Mouse (Mus musculus): Measurements from ENCODE around the gene Cd38. TPM values are rescaled to one million over a fixed set of nuclear protein-coding genes. Genes with fewer than 3 reads are reported as not detected.

The Cd38 gene
- polyA plus RNA-seq, 1 experiment from 2014 or later: 10.9 TPM

DNA sequence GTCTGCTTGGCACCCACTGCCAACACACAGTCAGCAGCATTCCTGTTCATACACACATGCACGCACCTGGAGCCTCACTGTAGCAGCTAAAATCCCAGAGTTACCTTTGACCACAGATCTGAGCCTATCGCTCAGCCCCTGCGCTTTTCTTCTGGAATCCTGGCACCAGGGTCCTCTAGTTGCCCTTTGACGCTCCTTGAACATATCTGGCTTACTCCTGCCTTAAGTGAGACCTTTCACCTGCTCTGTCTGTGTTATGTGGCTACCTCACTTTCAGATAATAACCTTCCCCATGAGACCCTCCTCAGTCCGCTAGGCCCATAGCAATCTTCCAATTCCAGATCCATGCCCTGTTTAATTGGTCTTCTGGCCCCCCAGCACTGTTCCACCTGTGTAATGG, 8.3 kb upstream of the Cd38 start:
- Histone ChIP-seq H3K4me2 (no peak overlapping the region), H3K9me3 (replicated peaks) (0 out of 2 replicates have a peak, but pooled peaks cover 3% of the 10 kb centered on the region), H3K9ac (no peak overlapping the region), H3K4me1 (replicated peaks) (no peaks in the 10 kb centered on the region), H3K27me3 (no peaks in the 10 kb centered on the region), H3K4me3 (replicated peaks) (no peak overlapping the region), H3K36me3 (no peaks in the 10 kb centered on the region), H3K27ac (no peak overlapping the region)
- DNase-seq (no peak), ATAC-seq (ENCODE audit: low read depth) (no peak)
- 72% methylated on average over 5 of the region's 5 CpGs for WGBS (ENCODE audit: insufficient replicate concordance)

DNA sequence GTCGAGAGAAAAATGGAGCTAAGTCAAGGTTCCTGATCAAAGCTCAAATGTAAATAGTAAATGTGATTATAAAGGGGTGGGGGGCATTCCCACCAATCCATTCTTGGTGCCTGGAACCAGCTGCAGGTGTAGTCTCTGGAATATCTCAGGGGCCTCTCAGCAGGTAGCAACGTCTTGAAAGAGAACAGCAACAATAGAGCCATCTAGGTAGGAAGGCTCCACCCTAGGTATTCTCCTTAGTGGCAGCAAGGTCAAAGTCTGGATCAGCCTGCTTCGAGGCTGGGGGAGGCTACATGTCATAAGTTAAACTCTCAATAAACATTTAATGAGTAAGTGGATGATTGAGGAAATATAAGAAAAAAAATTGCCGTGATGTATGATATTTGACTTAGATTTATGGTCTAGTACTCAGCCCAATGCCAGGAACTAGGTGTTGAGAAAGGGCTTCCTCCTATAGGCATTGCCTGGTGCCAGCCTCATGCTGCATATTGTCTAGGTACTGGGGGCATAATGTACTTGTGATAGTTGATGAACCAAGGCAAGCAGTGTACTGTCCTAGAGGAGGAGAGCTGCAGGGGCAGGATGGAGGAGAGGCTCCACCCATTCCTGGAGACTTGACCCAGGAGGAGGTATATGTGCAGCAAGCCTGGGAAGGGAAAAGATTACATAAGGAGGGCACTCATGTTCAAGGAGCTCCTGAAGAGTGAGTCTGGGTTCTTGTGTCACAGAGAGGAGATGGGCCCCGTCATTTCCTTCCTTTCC, 7.5 kb upstream of the Cd38 start:
- no peak overlapping the region for H3K9ac ChIP-seq
- 0 out of 2 replicates have a peak, but pooled peaks cover 3% of the 10 kb centered on the region for H3K9me3 ChIP-seq (replicated peaks)
- H3K4me1 ChIP-seq (replicated peaks): no peaks in the 10 kb centered on the region
- WGBS (ENCODE audit: insufficient replicate concordance): 53% methylated on average over 5 of the region's 5 CpGs
- H3K27ac ChIP-seq: no peak overlapping the region
- H3K36me3 ChIP-seq: no peaks in the 10 kb centered on the region
- H3K27me3 ChIP-seq: no peaks in the 10 kb centered on the region
- H3K4me3 ChIP-seq (replicated peaks): no peak overlapping the region
- ATAC-seq (ENCODE audit: low read depth): no peak
- no peak for DNase-seq
- H3K4me2 ChIP-seq: no peak overlapping the region

DNA sequence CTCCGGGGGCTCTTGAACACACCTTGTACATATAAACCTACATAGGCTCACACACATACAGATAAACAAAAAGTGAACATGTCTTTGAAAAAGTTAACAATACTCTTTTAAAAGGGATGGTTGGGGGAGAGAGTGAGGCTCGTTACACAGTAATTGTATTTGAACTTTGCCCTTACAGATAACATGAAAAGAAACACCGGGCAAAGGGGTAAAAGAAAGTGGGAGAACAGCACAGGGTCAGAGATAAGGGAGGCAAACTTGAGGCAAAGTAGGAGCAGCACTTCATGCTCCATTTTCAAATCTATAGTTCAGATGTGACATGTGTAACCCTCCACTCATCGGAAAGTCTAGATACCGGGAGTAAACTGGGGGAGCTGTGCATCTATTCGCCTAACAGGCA, 4.7 kb upstream of the Cd38 start:
- no peak overlapping the region for H3K4me3 ChIP-seq (replicated peaks)
- no peak overlapping the region for H3K27ac ChIP-seq
- no peak overlapping the region for H3K9ac ChIP-seq
- 0 out of 2 replicates have a peak, but pooled peaks cover 2% of the 10 kb centered on the region for H3K27me3 ChIP-seq
- DNase-seq (no peak), ATAC-seq (ENCODE audit: low read depth) (no peak)
- no peak overlapping the region for H3K4me2 ChIP-seq
- WGBS (ENCODE audit: insufficient replicate concordance): 54% methylated on average over 6 of the region's 6 CpGs
- peaks cover 4% of the 10 kb centered on the region for H3K4me1 ChIP-seq (replicated peaks)
- H3K36me3 ChIP-seq: no peaks in the 10 kb centered on the region
- no peaks in the 10 kb centered on the region for H3K9me3 ChIP-seq (replicated peaks)

DNA sequence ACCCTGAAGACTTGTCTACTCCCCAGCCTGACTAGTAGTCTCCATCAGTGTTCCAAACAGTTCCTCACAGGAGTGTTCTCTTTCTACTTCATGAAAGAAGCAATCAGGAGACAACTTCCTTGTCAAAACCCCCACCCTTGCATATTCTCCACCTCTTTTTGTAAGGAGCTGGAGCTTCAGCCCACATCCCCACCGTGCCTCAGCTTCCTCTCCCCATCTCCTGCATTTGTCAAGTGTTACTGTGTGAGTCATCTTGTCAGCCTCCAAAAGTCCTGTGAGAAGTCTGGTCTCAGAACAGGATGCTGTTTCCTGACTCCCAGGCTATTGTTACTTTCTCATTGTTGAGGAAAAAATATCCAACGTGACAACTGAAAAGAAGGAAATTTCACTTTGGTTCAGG, 3.0 kb upstream of the Cd38 start:
- Histone ChIP-seq H3K4me3 (replicated peaks) (no peak overlapping the region), H3K9ac (no peak overlapping the region), H3K27ac (no peak overlapping the region), H3K9me3 (replicated peaks) (no peaks in the 10 kb centered on the region), H3K4me1 (replicated peaks) (peaks cover 11% of the 10 kb centered on the region), H3K36me3 (no peaks in the 10 kb centered on the region), H3K27me3 (0 out of 2 replicates have a peak, but pooled peaks cover 4% of the 10 kb centered on the region), H3K4me2 (no peak overlapping the region)
- DNase-seq: no peak
- WGBS (ENCODE audit: insufficient replicate concordance): 31% methylated on average over 2 of the region's 2 CpGs
- no peak for ATAC-seq (ENCODE audit: low read depth)

DNA sequence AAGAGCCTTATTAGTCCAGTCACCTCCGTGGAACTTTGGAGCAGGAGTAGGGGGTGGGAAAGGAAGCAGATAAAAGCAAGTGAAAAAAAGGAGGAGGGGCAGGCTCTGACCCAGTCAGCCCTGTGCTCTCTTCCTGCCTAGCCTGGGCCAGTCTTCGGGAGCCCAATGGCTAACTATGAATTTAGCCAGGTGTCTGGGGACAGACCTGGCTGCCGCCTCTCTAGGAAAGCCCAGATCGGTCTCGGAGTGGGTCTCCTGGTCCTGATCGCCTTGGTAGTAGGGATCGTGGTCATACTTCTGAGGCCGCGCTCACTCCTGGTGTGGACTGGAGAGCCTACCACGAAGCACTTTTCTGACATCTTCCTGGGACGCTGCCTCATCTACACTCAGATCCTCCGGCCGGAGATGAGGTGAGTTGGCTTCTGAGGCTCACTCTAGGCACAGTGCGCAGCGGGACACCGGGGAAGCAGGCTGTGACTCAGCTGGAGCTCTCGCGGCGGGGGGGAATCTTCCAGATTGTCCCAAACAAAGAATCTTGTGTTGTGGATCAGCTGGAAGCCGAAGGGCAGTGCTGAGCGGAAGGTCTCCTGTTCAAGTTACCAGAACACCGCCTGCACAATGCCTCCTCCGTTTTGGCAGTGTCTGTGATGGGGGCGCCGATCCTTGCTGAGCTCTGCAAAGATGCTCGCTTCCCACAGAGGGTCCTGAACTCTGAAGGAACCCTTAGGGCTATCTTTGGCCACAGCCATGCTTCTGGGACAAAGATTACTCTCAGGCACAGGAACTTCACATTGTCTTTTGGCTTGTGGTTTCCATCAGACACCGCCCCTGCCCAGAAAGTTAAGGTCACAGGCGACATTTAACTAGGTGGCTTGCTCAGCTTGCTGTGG, 603 bp downstream of the Cd38 start:
- peak; percentile 66 for ATAC-seq (ENCODE audit: low read depth)
- peak overlapping the region; percentile 58 for H3K27ac ChIP-seq
- no peak for DNase-seq
- H3K27me3 ChIP-seq: 0 out of 2 replicates have a peak, but pooled peaks cover 4% of the 10 kb centered on the region
- WGBS (ENCODE audit: insufficient replicate concordance): 3% methylated on average over 28 of the region's 28 CpGs
- H3K4me3 ChIP-seq (replicated peaks): peak overlapping the region; percentile 48
- no peaks in the 10 kb centered on the region for H3K9me3 ChIP-seq (replicated peaks)
- peak overlapping the region; percentile 52 for H3K9ac ChIP-seq
- H3K36me3 ChIP-seq: no peaks in the 10 kb centered on the region
- peak overlapping the region; percentile 62 for H3K4me2 ChIP-seq
- H3K4me1 ChIP-seq (replicated peaks): peaks cover 11% of the 10 kb centered on the region

DNA sequence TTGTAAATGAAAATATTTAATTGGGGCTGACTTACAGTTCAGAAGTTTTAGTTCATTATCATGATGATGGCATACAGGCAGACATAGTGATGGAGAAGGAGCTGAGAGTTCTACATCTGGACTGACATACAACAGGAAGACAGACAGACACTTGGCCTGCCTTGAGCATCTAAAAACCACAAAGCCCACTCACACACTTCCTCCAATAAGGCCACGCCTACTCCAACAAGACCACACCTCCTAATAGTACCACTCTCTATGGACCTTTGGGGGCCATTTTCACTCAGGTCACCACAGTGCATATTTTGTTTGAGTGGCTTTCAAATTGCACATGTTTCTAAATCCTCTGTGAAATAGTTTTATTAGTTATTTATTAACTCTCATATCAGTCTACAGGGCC, 3.5 kb downstream of the Cd38 start:
- Histone ChIP-seq H3K4me2 (no peak overlapping the region), H3K4me1 (replicated peaks) (peaks cover 11% of the 10 kb centered on the region), H3K27me3 (0 out of 2 replicates have a peak, but pooled peaks cover 4% of the 10 kb centered on the region), H3K27ac (no peak overlapping the region), H3K4me3 (replicated peaks) (no peak overlapping the region), H3K9ac (no peak overlapping the region), H3K36me3 (no peaks in the 10 kb centered on the region), H3K9me3 (replicated peaks) (no peaks in the 10 kb centered on the region)
- no peak for ATAC-seq (ENCODE audit: low read depth)
- 28% methylated on average over 1 of the region's 1 CpGs for WGBS (ENCODE audit: insufficient replicate concordance)
- no peak for DNase-seq

DNA sequence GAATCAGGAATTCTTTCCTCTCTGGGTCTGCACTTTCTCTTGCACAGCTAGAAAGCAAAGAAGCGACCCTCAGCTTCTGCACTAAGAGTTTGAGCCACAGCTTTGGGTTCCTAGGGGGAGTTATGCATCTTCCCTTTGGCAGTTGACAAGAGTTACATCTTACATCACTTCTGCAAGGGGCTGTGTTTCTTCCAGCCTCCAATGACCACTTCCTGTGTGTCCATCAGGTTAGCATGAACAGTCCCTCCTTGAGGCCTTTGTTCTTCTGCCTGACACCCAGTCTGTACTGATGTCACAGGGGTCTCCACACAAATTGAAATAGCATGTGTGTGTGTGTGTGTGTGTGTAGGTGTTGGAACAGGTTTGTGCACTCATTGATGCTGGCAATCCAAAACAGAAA, 4.3 kb downstream of the Cd38 start:
- 28% methylated on average over 1 of the region's 1 CpGs for whole genome bisulfite sequencing (ENCODE audit: insufficient replicate concordance)
- Histone ChIP-seq H3K36me3 (no peaks in the 10 kb centered on the region), H3K4me2 (no peak overlapping the region), H3K27me3 (0 out of 2 replicates have a peak, but pooled peaks cover 4% of the 10 kb centered on the region), H3K9ac (no peak overlapping the region), H3K4me1 (replicated peaks) (peaks cover 11% of the 10 kb centered on the region), H3K9me3 (replicated peaks) (no peaks in the 10 kb centered on the region), H3K4me3 (replicated peaks) (no peak overlapping the region), H3K27ac (no peak overlapping the region)
- ATAC-seq (ENCODE audit: low read depth) (no peak), DNase-seq (no peak)

DNA sequence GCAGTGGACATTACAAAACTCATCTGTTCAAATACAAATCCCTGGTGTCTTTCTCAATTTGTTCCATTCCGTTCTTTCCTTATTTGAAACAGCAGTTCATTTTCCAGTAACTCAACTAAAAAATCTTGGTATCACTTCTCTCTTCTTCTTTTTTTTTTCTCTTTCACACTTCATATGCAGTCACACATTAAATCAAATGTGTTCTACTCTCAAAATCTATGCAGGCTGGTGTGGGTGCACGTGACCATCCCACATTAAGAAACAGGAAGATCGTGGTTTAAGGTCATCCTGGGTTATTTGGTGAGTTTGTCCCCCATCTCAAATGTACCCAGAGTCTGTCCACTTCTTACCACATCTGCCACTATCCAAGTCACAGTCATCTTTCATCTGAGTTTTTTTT, 13.7 kb downstream of the Cd38 start:
- no peak overlapping the region for H3K4me2 ChIP-seq
- no peaks in the 10 kb centered on the region for H3K36me3 ChIP-seq
- no peaks in the 10 kb centered on the region for H3K4me1 ChIP-seq (replicated peaks)
- ATAC-seq (ENCODE audit: low read depth) (no peak), DNase-seq (no peak)
- H3K27me3 ChIP-seq: no peaks in the 10 kb centered on the region
- WGBS (ENCODE audit: insufficient replicate concordance): 47% methylated on average over 3 of the region's 3 CpGs
- H3K9ac ChIP-seq: no peak overlapping the region
- H3K27ac ChIP-seq: no peak overlapping the region
- no peaks in the 10 kb centered on the region for H3K9me3 ChIP-seq (replicated peaks)
- no peak overlapping the region for H3K4me3 ChIP-seq (replicated peaks)

DNA sequence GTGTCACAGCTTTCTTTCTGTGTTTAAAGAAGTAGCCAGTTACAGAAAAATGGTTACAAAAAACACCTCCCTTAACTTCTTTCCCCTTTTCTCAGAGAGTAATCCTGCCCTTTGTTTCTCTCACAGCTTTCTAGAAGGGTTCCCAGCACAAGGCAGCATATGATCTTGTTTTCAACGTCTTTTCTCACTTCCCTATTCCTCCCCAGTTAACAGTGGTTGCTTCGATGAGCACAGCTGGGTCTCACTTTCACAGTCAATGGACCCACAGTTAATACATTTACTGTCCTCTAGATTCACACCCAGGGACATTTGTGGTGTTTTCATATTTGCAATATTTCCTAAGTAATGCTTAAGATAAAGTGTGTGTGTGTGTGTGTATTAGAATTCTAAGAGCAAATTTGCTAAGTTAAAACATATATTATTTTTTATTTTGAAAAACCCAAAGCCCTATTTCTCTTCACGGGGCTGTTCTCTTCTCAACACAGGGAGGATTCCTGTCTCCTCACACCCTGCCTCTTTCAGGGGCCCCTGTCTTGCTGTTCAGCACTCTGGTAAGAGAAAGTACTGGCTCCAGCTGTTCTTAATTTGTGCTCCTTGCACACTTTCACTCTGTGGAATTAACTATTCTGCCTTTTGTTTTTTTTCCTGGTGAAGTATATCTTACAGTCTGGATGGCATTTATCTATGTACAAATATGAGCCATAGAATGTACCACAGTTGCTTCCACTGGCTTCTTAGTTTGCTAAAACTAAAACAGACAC, 16.9 kb downstream of the Cd38 start:
- DNase-seq: no peak
- WGBS (ENCODE audit: insufficient replicate concordance): 21% methylated on average over 3 of the region's 3 CpGs
- Histone ChIP-seq H3K4me1 (replicated peaks) (no peaks in the 10 kb centered on the region), H3K27me3 (no peaks in the 10 kb centered on the region), H3K36me3 (no peaks in the 10 kb centered on the region), H3K27ac (no peak overlapping the region), H3K9ac (no peak overlapping the region), H3K4me3 (replicated peaks) (no peak overlapping the region), H3K4me2 (no peak overlapping the region), H3K9me3 (replicated peaks) (no peaks in the 10 kb centered on the region)
- no peak for ATAC-seq (ENCODE audit: low read depth)

DNA sequence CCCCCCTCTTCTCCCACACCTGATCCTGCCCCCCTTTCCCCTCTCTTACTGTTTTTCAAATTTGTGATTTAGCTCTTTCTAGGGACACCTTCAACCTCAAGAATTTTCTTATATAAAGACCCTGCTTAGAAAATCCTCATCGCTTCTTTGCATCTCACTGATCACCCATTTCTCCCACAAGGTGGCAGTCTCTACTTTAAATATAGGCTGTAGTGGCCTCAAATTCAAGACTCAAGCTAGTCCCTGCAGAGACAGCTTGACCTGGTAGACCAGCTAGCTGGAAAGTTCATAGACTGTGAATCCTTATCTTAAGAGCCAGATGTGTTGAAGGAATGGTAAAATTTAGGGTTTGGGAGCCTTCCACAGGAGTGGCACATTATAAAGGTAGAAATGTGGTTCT, 24.0 kb downstream of the Cd38 start:
- no peak for ATAC-seq (ENCODE audit: low read depth)
- Histone ChIP-seq H3K4me2 (no peak overlapping the region), H3K4me1 (replicated peaks) (no peaks in the 10 kb centered on the region), H3K27ac (no peak overlapping the region), H3K9me3 (replicated peaks) (no peaks in the 10 kb centered on the region), H3K9ac (no peak overlapping the region), H3K27me3 (no peaks in the 10 kb centered on the region), H3K4me3 (replicated peaks) (no peak overlapping the region), H3K36me3 (no peaks in the 10 kb centered on the region)
- DNase-seq: no peak
- WGBS (ENCODE audit: insufficient replicate concordance): 23% methylated on average over 1 of the region's 1 CpGs

DNA sequence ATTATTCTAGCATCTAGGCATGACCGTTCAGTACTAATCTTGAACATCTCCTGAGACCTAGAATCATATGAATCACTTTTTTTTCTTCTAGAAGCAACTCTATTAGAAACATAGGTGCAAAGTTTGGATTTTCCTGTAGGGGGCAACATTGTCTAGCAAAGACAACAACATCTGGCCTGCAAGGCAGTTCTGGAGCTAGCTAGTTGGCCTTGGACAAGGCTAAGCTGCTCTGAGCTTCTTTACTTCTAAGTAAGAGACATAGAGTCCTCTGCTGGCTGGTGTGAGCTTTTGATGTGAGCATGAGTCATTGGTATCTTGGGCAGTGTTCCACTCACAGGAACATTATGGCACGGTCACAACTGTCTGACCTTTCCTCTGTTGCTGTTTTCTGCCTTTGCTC, 25.8 kb downstream of the Cd38 start:
- DNase-seq: no peak
- H3K9me3 ChIP-seq (replicated peaks): no peaks in the 10 kb centered on the region
- WGBS (ENCODE audit: insufficient replicate concordance): 55% methylated on average over 2 of the region's 2 CpGs
- H3K4me1 ChIP-seq (replicated peaks): no peaks in the 10 kb centered on the region
- H3K27me3 ChIP-seq: no peaks in the 10 kb centered on the region
- no peak for ATAC-seq (ENCODE audit: low read depth)
- H3K9ac ChIP-seq: no peak overlapping the region
- H3K27ac ChIP-seq: no peak overlapping the region
- H3K4me2 ChIP-seq: no peak overlapping the region
- H3K4me3 ChIP-seq (replicated peaks): no peak overlapping the region
- H3K36me3 ChIP-seq: no peaks in the 10 kb centered on the region

Data from liver, embryonic 13.5 days (tissue).